Mouse (Mus musculus): Measurements from ENCODE around the gene Nmnat2. TPM values are rescaled to one million over a fixed set of nuclear protein-coding genes. Genes with fewer than 3 reads are reported as not detected.

The Nmnat2 gene
- polyA plus RNA-seq, 1 experiment from 2014 or later, result 0.09 TPM

DNA sequence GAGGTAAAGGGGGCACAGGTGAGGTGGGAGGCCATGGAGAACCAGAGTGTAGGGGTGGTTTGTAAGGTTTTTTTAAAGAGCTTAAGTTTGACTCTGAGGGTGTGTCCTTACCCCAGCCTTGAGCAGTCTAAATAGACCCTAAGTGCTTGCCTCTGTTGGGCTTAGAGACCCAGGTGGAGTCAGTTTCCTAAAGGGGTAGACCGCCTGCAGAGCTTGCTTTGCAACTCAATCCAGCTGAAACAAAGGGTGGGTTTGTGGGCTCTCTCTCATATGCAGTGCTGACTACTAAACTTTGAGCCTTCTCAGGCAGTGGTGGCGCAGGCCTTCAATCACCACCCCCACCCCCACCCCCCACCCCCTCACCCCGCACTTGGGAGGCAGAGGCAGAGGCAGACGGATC, 11.8 kb upstream of the Nmnat2 start:
- H3K4me1 ChIP-seq (ENCODE audit: control insufficient read depth, low read depth, low read length), result no peaks in the 10 kb centered on the region
- no peak for ATAC-seq (ENCODE audit: low read depth)
- H3K4me2 ChIP-seq (ENCODE audit: low read depth, low read length), result no peak overlapping the region
- H3K36me3 ChIP-seq (ENCODE audit: control insufficient read depth, insufficient read depth), result no peaks in the 10 kb centered on the region
- H3K4me3 ChIP-seq (ENCODE audit: low read depth, low read length), result no peak overlapping the region
- H3K9ac ChIP-seq (ENCODE audit: low read depth, low read length), result no peak overlapping the region
- no peaks in the 10 kb centered on the region for H3K9me3 ChIP-seq (replicated peaks; ENCODE audit: control insufficient read depth, low read length)
- no peaks in the 10 kb centered on the region for H3K27me3 ChIP-seq (ENCODE audit: control insufficient read depth, insufficient read depth, low read depth, low read length)
- H3K27ac ChIP-seq (ENCODE audit: low read length), result no peak overlapping the region
- WGBS (ENCODE audit: insufficient replicate concordance), result 41% methylated on average over 4 of the region's 4 CpGs

DNA sequence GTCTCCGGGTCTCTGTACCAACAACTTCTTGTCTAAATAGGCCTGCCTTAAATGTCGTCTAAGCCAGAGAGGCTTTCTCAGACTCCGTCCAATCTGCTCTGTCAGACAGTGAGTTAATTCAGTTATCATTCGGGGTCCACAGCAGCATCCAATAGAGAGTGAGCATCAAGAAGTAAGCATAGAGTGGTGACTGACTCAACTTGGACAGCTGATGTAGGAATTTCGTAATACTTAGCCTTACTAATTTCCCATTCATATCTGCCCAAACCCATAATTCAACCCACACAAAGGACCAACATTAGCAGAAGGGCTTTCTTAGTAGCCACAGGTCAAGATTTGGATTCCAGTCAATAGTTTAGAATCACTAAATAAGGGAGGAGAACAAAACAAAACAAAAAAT, 626 bp upstream of the Nmnat2 start:
- H3K4me1 ChIP-seq (ENCODE audit: control insufficient read depth, low read depth, low read length), result no peaks in the 10 kb centered on the region
- no peak overlapping the region for H3K27ac ChIP-seq (ENCODE audit: low read length)
- no peaks in the 10 kb centered on the region for H3K9me3 ChIP-seq (replicated peaks; ENCODE audit: control insufficient read depth, low read length)
- H3K36me3 ChIP-seq (ENCODE audit: control insufficient read depth, insufficient read depth), result no peaks in the 10 kb centered on the region
- H3K9ac ChIP-seq (ENCODE audit: low read depth, low read length), result no peak overlapping the region
- H3K4me3 ChIP-seq (ENCODE audit: low read depth, low read length), result no peak overlapping the region
- 53% methylated on average over 5 of the region's 5 CpGs for WGBS (ENCODE audit: insufficient replicate concordance)
- no peak overlapping the region for H3K4me2 ChIP-seq (ENCODE audit: low read depth, low read length)
- peaks cover 39% of the 10 kb centered on the region for H3K27me3 ChIP-seq (ENCODE audit: control insufficient read depth, insufficient read depth, low read depth, low read length)
- ATAC-seq (ENCODE audit: low read depth), result no peak

DNA sequence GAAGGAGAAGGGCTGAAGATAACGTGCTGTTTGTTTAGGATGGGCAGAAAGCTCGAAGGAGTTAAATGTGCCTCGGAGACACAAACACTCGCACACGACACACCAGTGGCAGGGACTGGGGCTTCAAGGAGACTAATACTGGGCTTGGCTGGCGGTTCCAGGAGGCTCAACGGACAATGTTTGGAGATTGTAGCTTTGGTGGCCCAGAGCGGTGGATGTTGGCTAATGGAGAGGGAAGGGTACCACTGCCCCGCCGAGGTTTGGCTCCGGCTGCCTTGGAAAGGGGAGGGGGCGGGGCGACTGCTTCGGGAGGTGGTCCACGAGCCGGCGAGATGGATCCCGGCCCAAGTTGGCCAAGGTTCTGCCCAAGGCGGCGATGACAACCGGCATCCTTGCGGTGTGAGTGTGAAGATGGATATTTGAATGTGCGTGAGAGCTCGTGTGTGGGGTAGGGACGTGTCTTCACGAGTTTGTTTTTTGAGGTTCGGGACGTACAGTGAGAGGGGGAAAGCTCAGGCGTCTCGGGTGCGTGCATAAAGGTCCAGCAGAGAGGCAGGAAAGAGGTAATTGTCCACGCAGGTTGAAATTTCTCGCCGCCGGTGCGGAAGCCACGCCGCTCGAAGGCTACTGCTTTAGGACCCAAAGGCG, 895 bp downstream of the Nmnat2 start:
- 4% methylated on average over 40 of the region's 40 CpGs for WGBS (ENCODE audit: insufficient replicate concordance)
- H3K4me2 ChIP-seq (ENCODE audit: low read depth, low read length), result no peak overlapping the region
- ATAC-seq (ENCODE audit: low read depth), result no peak
- H3K36me3 ChIP-seq (ENCODE audit: control insufficient read depth, insufficient read depth), result no peaks in the 10 kb centered on the region
- no peaks in the 10 kb centered on the region for H3K9me3 ChIP-seq (replicated peaks; ENCODE audit: control insufficient read depth, low read length)
- no peaks in the 10 kb centered on the region for H3K4me1 ChIP-seq (ENCODE audit: control insufficient read depth, low read depth, low read length)
- peaks cover 39% of the 10 kb centered on the region for H3K27me3 ChIP-seq (ENCODE audit: control insufficient read depth, insufficient read depth, low read depth, low read length)
- no peak overlapping the region for H3K9ac ChIP-seq (ENCODE audit: low read depth, low read length)
- H3K27ac ChIP-seq (ENCODE audit: low read length), result no peak overlapping the region
- H3K4me3 ChIP-seq (ENCODE audit: low read depth, low read length), result no peak overlapping the region

DNA sequence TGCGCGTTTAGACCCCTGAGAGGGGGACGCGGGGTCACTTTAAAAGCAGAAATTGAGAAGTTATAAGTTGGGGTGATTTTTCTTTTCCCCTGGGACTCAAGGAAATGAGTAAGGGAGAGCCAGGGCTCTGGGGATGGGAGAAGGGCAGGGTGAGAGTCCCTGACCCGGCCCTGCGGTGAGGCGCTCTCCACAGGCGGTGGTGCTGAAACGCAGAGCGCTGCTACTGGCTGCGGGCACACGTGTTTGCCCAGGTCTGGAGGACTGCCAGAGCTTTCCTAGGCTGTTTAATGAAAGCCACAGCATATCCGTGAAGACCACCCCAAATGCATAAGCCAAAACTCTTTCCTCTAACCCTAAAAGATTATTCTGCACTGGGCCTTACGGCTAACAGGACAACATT, 1.4 kb downstream of the Nmnat2 start:
- no peaks in the 10 kb centered on the region for H3K4me1 ChIP-seq (ENCODE audit: control insufficient read depth, low read depth, low read length)
- H3K4me2 ChIP-seq (ENCODE audit: low read depth, low read length), result no peak overlapping the region
- no peak overlapping the region for H3K27ac ChIP-seq (ENCODE audit: low read length)
- H3K4me3 ChIP-seq (ENCODE audit: low read depth, low read length), result no peak overlapping the region
- ATAC-seq (ENCODE audit: low read depth), result no peak
- H3K27me3 ChIP-seq (ENCODE audit: control insufficient read depth, insufficient read depth, low read depth, low read length), result peaks cover 39% of the 10 kb centered on the region
- no peaks in the 10 kb centered on the region for H3K9me3 ChIP-seq (replicated peaks; ENCODE audit: control insufficient read depth, low read length)
- no peak overlapping the region for H3K9ac ChIP-seq (ENCODE audit: low read depth, low read length)
- no peaks in the 10 kb centered on the region for H3K36me3 ChIP-seq (ENCODE audit: control insufficient read depth, insufficient read depth)
- 4% methylated on average over 14 of the region's 14 CpGs for WGBS (ENCODE audit: insufficient replicate concordance)

DNA sequence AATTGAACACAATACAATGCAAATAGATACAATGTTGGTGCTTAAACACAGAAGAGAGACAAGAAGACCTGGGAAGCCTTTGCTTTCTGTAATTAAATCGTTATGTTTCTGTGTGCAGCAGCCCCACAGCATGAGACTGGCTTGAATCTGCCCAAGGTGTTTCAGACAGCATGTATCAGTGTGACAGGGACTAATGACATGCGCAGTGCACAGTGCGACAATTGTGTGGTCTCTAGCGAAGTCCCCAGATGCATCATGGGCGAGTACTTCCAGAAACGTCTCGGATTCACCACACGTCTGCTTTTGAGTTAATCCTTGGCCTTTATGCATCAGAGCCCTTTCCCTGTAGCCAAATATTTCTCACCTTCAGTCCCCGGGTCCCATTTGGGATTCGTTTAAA, 9.6 kb downstream of the Nmnat2 start:
- WGBS (ENCODE audit: insufficient replicate concordance), result 67% methylated on average over 10 of the region's 10 CpGs
- ATAC-seq (ENCODE audit: low read depth), result no peak

DNA sequence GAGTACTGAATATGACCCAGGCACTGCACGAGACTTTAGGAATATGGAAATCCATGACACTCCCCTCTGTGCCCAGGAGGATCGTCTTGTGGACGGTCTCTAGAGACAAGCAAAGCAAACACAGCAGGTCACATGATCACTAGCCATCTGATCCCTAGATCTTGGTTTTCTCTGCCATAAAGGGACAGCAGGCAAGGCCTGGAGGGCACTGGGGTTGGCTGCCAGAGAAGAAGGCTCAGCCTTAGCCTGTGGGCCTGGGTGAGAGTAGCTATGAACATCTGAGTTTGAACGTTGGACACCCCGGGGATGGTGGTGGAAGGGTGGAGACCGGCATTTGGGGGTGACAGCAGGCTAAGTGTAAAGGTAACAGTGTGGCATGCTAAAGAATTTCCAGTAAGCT, 11.4 kb downstream of the Nmnat2 start:
- H3K4me2 ChIP-seq (ENCODE audit: low read depth, low read length), result no peak overlapping the region
- no peaks in the 10 kb centered on the region for H3K9me3 ChIP-seq (replicated peaks; ENCODE audit: control insufficient read depth, low read length)
- H3K4me3 ChIP-seq (ENCODE audit: low read depth, low read length), result no peak overlapping the region
- no peak overlapping the region for H3K9ac ChIP-seq (ENCODE audit: low read depth, low read length)
- H3K27ac ChIP-seq (ENCODE audit: low read length), result no peak overlapping the region
- no peaks in the 10 kb centered on the region for H3K27me3 ChIP-seq (ENCODE audit: control insufficient read depth, insufficient read depth, low read depth, low read length)
- WGBS (ENCODE audit: insufficient replicate concordance), result 75% methylated on average over 6 of the region's 6 CpGs
- H3K4me1 ChIP-seq (ENCODE audit: control insufficient read depth, low read depth, low read length), result no peaks in the 10 kb centered on the region
- no peak for ATAC-seq (ENCODE audit: low read depth)
- H3K36me3 ChIP-seq (ENCODE audit: control insufficient read depth, insufficient read depth), result no peaks in the 10 kb centered on the region

More for the DNA sequence above, 9.6 kb downstream of the Nmnat2 start:
- Histone ChIP-seq H3K27ac (ENCODE audit: low read length) (no peak overlapping the region), H3K4me2 (ENCODE audit: low read depth, low read length) (no peak overlapping the region), H3K36me3 (ENCODE audit: control insufficient read depth, insufficient read depth) (no peaks in the 10 kb centered on the region), H3K4me1 (ENCODE audit: control insufficient read depth, low read depth, low read length) (no peaks in the 10 kb centered on the region), H3K9ac (ENCODE audit: low read depth, low read length) (no peak overlapping the region), H3K4me3 (ENCODE audit: low read depth, low read length) (no peak overlapping the region), H3K9me3 (replicated peaks; ENCODE audit: control insufficient read depth, low read length) (no peaks in the 10 kb centered on the region), H3K27me3 (ENCODE audit: control insufficient read depth, insufficient read depth, low read depth, low read length) (no peaks in the 10 kb centered on the region)

DNA sequence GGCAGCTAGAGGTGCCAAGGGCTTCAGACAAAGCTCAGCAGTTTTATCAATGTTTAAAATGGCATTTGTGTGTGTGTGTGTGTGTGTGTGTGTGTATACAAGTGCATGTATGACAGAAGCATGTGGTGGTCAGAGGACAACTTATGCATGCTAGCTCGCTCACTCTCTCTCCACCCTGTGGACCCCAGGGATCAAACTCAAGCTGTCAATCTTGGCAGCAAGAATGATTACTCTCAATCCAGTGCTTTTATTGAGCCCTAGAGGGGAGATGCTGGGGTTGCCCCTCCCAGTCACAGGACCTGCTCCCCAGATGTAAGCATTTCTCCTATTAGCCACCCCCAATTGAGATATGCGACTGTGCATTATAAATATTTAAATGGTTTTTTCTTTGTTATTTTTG, 11.9 kb downstream of the Nmnat2 start:
- Histone ChIP-seq H3K9ac (ENCODE audit: low read depth, low read length) (no peak overlapping the region), H3K9me3 (replicated peaks; ENCODE audit: control insufficient read depth, low read length) (no peaks in the 10 kb centered on the region), H3K4me2 (ENCODE audit: low read depth, low read length) (no peak overlapping the region), H3K27me3 (ENCODE audit: control insufficient read depth, insufficient read depth, low read depth, low read length) (no peaks in the 10 kb centered on the region), H3K4me3 (ENCODE audit: low read depth, low read length) (no peak overlapping the region), H3K36me3 (ENCODE audit: control insufficient read depth, insufficient read depth) (no peaks in the 10 kb centered on the region), H3K4me1 (ENCODE audit: control insufficient read depth, low read depth, low read length) (no peaks in the 10 kb centered on the region), H3K27ac (ENCODE audit: low read length) (no peak overlapping the region)
- WGBS (ENCODE audit: insufficient replicate concordance), result 58% methylated on average over 2 of the region's 2 CpGs
- no peak for ATAC-seq (ENCODE audit: low read depth)

DNA sequence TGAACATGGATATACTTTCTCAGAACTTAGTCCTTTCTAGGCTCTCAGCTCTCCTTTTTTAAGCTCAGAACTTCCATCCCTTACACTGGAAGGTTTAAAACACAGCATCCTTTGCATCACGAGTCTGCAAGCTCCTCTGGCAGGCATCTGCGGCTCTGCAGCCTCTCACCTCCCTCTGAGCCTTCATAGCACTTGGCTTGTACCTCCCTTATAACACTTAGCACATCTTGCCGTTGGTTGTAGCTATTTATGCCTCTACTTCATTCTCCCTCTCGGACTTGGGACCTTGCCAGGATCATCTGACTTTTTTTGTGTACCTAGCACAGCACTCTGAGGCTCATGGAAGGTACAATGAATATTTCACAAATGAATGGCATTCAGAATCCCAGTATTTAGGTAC, 14.3 kb downstream of the Nmnat2 start:
- Histone ChIP-seq H3K36me3 (ENCODE audit: control insufficient read depth, insufficient read depth) (no peaks in the 10 kb centered on the region), H3K27me3 (ENCODE audit: control insufficient read depth, insufficient read depth, low read depth, low read length) (no peaks in the 10 kb centered on the region), H3K27ac (ENCODE audit: low read length) (no peak overlapping the region), H3K4me3 (ENCODE audit: low read depth, low read length) (no peak overlapping the region), H3K4me1 (ENCODE audit: control insufficient read depth, low read depth, low read length) (no peaks in the 10 kb centered on the region), H3K9ac (ENCODE audit: low read depth, low read length) (no peak overlapping the region), H3K4me2 (ENCODE audit: low read depth, low read length) (no peak overlapping the region), H3K9me3 (replicated peaks; ENCODE audit: control insufficient read depth, low read length) (no peaks in the 10 kb centered on the region)
- WGBS (ENCODE audit: insufficient replicate concordance), result 33% methylated on average over 4 of the region's 4 CpGs
- no peak for ATAC-seq (ENCODE audit: low read depth)

DNA sequence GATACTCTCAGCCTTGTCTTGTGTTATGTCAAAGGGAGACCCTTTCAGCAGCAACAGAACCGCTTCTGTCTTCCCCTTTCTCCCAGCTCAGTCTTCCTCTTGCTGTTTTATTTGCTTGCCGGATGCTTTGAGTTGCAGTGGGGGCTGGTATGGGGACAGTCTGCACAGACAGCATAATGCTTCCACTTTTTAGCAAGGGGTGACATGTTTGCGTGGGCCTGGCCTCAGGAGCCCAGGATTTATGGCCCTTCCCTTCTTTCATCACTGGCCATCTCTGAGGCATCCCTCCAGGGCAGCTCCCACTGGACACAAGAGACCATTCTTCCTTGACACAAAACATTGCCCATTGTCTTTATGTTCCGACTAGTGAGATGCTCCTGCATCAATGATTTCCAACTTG, 18.2 kb downstream of the Nmnat2 start:
- no peak overlapping the region for H3K4me3 ChIP-seq (ENCODE audit: low read depth, low read length)
- no peak for ATAC-seq (ENCODE audit: low read depth)
- WGBS (ENCODE audit: insufficient replicate concordance), result 33% methylated on average over 4 of the region's 4 CpGs
- no peaks in the 10 kb centered on the region for H3K36me3 ChIP-seq (ENCODE audit: control insufficient read depth, insufficient read depth)
- H3K4me2 ChIP-seq (ENCODE audit: low read depth, low read length), result no peak overlapping the region
- H3K9me3 ChIP-seq (replicated peaks; ENCODE audit: control insufficient read depth, low read length), result no peaks in the 10 kb centered on the region
- H3K27ac ChIP-seq (ENCODE audit: low read length), result no peak overlapping the region
- no peak overlapping the region for H3K9ac ChIP-seq (ENCODE audit: low read depth, low read length)
- no peaks in the 10 kb centered on the region for H3K4me1 ChIP-seq (ENCODE audit: control insufficient read depth, low read depth, low read length)
- H3K27me3 ChIP-seq (ENCODE audit: control insufficient read depth, insufficient read depth, low read depth, low read length), result no peaks in the 10 kb centered on the region
